Mouse (Mus musculus): ENCODE data around the gene Hspa1a.
A peak's percentile ranks its signal among the peaks of the same experiment; 100 is the strongest.
"Not testable (repeated sequence)": the region's sequence is repeated elsewhere in the genome, so short reads cannot be mapped to it uniquely, and the experiment has no call there.

The Hspa1a gene

GRCm38 (mm10) chr17:34964640-34965049 is 7.3 kb downstream of the Hspa1a start:
- no peak for DNase-seq (ENCODE audit: low spot score)

GRCm38 (mm10) chr17:34962841-34963240 is 9.1 kb downstream of the Hspa1a start:
- no peak for DNase-seq (ENCODE audit: low spot score)

- no peak for DNase-seq (ENCODE audit: low spot score)
Measured at GRCm38 (mm10) chr17:34962125-34962524, 9.8 kb downstream of the Hspa1a start.

GRCm38 (mm10) chr17:34960702-34961493 is 11.1 kb downstream of the Hspa1a start:
- no peak for DNase-seq (ENCODE audit: low spot score)

GRCm38 (mm10) chr17:34959881-34960515 is 12.0 kb downstream of the Hspa1a start:
- no peak for DNase-seq (ENCODE audit: low spot score)

- peak; percentile 76 for DNase-seq (ENCODE audit: low spot score)
Measured at GRCm38 (mm10) chr17:34959130-34959778, 12.7 kb downstream of the Hspa1a start, which contains the start of gene Hspa1b. Gene Hspa1b (minus strand): TSS chr17:34959238.

- not testable (repeated sequence) for DNase-seq (ENCODE audit: low spot score)
Measured at GRCm38 (mm10) chr17:34958734-34959129, 13.2 kb downstream of the Hspa1a start.

- not testable (repeated sequence) for DNase-seq (ENCODE audit: low spot score)
Measured at GRCm38 (mm10) chr17:34957966-34958365, 14.0 kb downstream of the Hspa1a start.

GRCm38 (mm10) chr17:34957291-34957690 is 14.7 kb downstream of the Hspa1a start:
- not testable (repeated sequence) for DNase-seq (ENCODE audit: low spot score)

GRCm38 (mm10) chr17:34956340-34956739 is 15.6 kb downstream of the Hspa1a start:
- DNase-seq (ENCODE audit: low spot score) = no peak

- no peak for DNase-seq (ENCODE audit: low spot score)
Measured at GRCm38 (mm10) chr17:34955884-34956283, 16.1 kb downstream of the Hspa1a start.

GRCm38 (mm10) chr17:34954831-34955230 is 17.1 kb downstream of the Hspa1a start:
- no peak for DNase-seq (ENCODE audit: low spot score)

- no peak for DNase-seq (ENCODE audit: low spot score)
Measured at GRCm38 (mm10) chr17:34953904-34954303, 18.1 kb downstream of the Hspa1a start.

- DNase-seq (ENCODE audit: low spot score) = no peak
Measured at GRCm38 (mm10) chr17:34953258-34953657, 18.7 kb downstream of the Hspa1a start.

GRCm38 (mm10) chr17:34952378-34953040 is 19.4 kb downstream of the Hspa1a start:
- peak; percentile 76 for DNase-seq (ENCODE audit: low spot score)

GRCm38 (mm10) chr17:34951636-34952377 is 20.1 kb downstream of the Hspa1a start:
- no peak for DNase-seq (ENCODE audit: low spot score)

GRCm38 (mm10) chr17:34950514-34951455 is 21.2 kb downstream of the Hspa1a start:
- no peak for DNase-seq (ENCODE audit: low spot score)

- no peak for DNase-seq (ENCODE audit: low spot score)
Measured at GRCm38 (mm10) chr17:34949553-34949969, 22.4 kb downstream of the Hspa1a start.

GRCm38 (mm10) chr17:34948721-34949552 is 23.0 kb downstream of the Hspa1a start:
- not testable (repeated sequence) for DNase-seq (ENCODE audit: low spot score)

Data from spleen, adult 12 weeks (tissue).